Mouse (Mus musculus): Measurements from ENCODE around the gene Dtx4.

- TF ChIP-seq CTCF (IDR thresholded peaks at IDR 0.05; ENCODE audit: low read depth) = no peak
- no peak for TF ChIP-seq EP300 (IDR thresholded peaks at IDR 0.05; ENCODE audit: low read depth)
Measured at GRCm38 (mm10) chr19:12439581-12439980, 61.7 kb downstream of the Dtx4 start.
